Mouse (Mus musculus) liver, adult 2 months (tissue): ENCODE measurements around the gene Plekho1. TPM values are rescaled to one million over a fixed set of nuclear protein-coding genes. Genes with fewer than 3 reads are reported as not detected.
"Not testable (repeated sequence)": the region's sequence is repeated elsewhere in the genome, so short reads cannot be mapped to it uniquely, and the experiment has no call there.

Experiments
- DNase-seq: peaks from one replicate; pipeline ENCODE4 v3.0.0-alpha.2; 2011; ENCODE audit warnings: low read depth, low spot score; ENCODE audit errors: extremely low read depth
- H3K27ac ChIP-seq: fragments of 200-500 bp; replicated peaks from 2 replicates; pipeline ENCODE4 v1.5.1; 2012; ENCODE audit warnings: low read depth, mild to moderate bottlenecking, control low read depth, inconsistent platforms, low read length; ENCODE audit not compliant: insufficient read depth
- H3K27me3 ChIP-seq: fragments of 200-500 bp; 2 replicates; pipeline ENCODE4 v1.6.1; 2012; ENCODE audit warnings: mild to moderate bottlenecking, moderate library complexity, low read length, inconsistent platforms; ENCODE audit not compliant: control insufficient read depth, insufficient read depth
- H3K36me3 ChIP-seq: fragments of 200-500 bp; 2 replicates; pipeline ENCODE4 v1.6.1; 2012; ENCODE audit warnings: low read length, inconsistent platforms; ENCODE audit not compliant: control insufficient read depth, insufficient read depth
- H3K4me1 ChIP-seq: fragments of 200-500 bp; 2 replicates; pipeline ENCODE4 v1.6.1; 2011; ENCODE audit warnings: low read length; ENCODE audit not compliant: control insufficient read depth, insufficient read depth
- H3K4me3 ChIP-seq: fragments of 200-500 bp; 2 replicates; pipeline ENCODE4 v1.5.1; 2011; ENCODE audit warnings: low read depth, mild to moderate bottlenecking, control low read depth, low read length, moderate library complexity; ENCODE audit not compliant: insufficient read depth
- H3K79me2 ChIP-seq: fragments of 200-500 bp; 2 replicates; pipeline ENCODE4 v1.6.1; 2012; ENCODE audit warnings: inconsistent platforms, mild to moderate bottlenecking, low read length, moderate library complexity; ENCODE audit not compliant: control insufficient read depth, insufficient read depth
- H3K9ac ChIP-seq: fragments of 200-500 bp; 2 replicates; pipeline ENCODE4 v1.6.1; 2012; ENCODE audit warnings: low read depth, mild to moderate bottlenecking, control low read depth, inconsistent platforms, low read length
- CTCF ChIP-seq: fragments of 200-500 bp; IDR thresholded peaks from 2 replicates; pipeline ENCODE4 v1.5.1; 2011; ENCODE audit warnings: low read depth, low read length, control low read depth
- POLR2A ChIP-seq: fragments of 200-500 bp; IDR thresholded peaks from 2 replicates; pipeline ENCODE4 v1.6.1; 2011; ENCODE audit warnings: low read length, control low read depth; ENCODE audit not compliant: insufficient read depth; ENCODE audit errors: extremely low read depth
- WGBS: fragments of 180-500 bp; shearing (Covaris S2); methylation state at CpG from one replicate; pipeline ENCODE4 v1.1.7; 2018; 5-methylcytosine and 5-hydroxymethylcytosine counted together
- polyA plus RNA-seq: library from polyadenylated mRNA; depleted of rRNA; stranded (reverse); fragments of >200 nt; gene quantifications from 2 replicates; pipeline ENCODE4 v1.2.3, GENCODE M21; 2012
- total RNA-seq: library from RNA; depleted of rRNA; stranded (reverse); fragments of >200 nt; gene quantifications from 2 replicates; pipeline ENCODE4 v1.2.3, GENCODE M21; 2014

Gene Plekho1
- total and polyA plus RNA-seq, 2 experiments = 6.8 to 8.0 TPM

DNA sequence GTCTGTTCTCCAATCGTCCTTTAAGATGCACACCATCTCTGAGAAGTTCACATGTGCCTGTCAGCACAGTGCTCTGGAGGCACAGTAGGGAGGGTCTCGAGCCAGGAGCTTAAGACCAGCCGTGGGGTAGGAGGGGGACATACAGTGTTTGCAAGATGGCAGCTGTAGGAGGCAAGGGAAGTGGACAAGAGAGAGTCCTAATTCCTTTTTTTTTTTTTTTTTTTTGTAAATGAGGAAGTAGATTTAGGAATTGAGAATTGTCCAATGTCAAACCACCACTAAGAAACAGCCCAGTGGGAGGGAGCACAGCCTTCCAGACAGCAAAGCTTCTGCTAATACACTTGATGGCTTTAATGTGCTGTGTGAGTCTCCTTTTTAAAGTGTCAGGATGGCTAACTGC lies 18.7 kb downstream of the Plekho1 start:
- H3K4me1 ChIP-seq = no peaks in the 10 kb centered on the region
- H3K9ac ChIP-seq = no peak overlapping the region
- TF ChIP-seq POLR2A (no peak), CTCF (no peak)
- no peak overlapping the region for H3K4me3 ChIP-seq
- H3K27me3 ChIP-seq = peaks cover 7% of the 10 kb centered on the region; the same call in 1 of the 2 replicates
- 70% methylated on average over 3 of the region's 3 CpGs for WGBS
- H3K27ac ChIP-seq = peak overlapping the region; percentile 19; the same call in 1 of the 2 replicates
- no peaks in the 10 kb centered on the region for H3K36me3 ChIP-seq
- H3K79me2 ChIP-seq = no peaks in the 10 kb centered on the region
- DNase-seq = peak; percentile 27

DNA sequence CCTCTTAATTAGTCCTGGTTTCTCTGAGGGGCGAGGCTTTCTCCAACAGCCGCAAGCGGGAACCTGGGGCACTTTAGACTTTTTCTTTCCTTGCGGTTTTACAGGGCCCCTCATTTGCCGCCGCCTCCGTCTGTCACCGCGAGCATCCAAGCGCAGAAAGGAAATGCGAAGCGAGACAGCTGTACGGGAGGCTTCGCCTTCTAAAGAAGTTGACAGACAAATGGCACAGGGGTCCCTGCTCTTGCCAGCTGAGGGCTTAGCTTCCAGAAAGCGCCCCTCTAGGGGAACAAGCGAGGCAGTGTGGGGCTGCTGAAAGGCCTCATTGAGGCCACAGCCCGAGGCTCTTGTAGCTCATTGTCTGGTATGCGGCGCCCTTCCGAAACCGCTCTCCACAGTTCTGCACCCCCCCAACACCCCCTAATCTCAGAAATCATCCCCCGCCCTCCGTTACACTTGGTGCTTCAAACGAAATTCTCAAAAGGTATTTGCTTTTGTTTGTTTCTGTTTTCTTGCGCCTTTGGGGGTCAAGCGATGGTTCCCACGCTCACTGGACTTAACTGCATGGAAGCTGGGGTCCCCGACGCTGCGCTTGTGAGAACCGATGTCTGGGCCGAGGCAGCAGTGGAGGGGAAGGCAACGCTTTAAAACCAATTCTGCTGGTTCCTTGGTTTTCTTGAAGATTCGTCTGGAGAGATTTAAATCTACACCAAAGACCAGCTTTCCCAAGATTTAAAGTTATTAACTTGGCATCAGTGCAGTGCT lies 22.7 kb downstream of the Plekho1 start:
- DNase-seq = no peak
- no peak for TF ChIP-seq CTCF
- TF ChIP-seq POLR2A = no peak
- H3K36me3 ChIP-seq = no peaks in the 10 kb centered on the region
- H3K4me3 ChIP-seq = no peak overlapping the region
- peaks cover 7% of the 10 kb centered on the region; the same call in 1 of the 2 replicates for H3K27me3 ChIP-seq
- no peaks in the 10 kb centered on the region for H3K79me2 ChIP-seq
- no peak overlapping the region for H3K27ac ChIP-seq
- H3K9ac ChIP-seq = no peak overlapping the region
- no peaks in the 10 kb centered on the region for H3K4me1 ChIP-seq
- WGBS = 19% methylated on average over 34 of the region's 34 CpGs

DNA sequence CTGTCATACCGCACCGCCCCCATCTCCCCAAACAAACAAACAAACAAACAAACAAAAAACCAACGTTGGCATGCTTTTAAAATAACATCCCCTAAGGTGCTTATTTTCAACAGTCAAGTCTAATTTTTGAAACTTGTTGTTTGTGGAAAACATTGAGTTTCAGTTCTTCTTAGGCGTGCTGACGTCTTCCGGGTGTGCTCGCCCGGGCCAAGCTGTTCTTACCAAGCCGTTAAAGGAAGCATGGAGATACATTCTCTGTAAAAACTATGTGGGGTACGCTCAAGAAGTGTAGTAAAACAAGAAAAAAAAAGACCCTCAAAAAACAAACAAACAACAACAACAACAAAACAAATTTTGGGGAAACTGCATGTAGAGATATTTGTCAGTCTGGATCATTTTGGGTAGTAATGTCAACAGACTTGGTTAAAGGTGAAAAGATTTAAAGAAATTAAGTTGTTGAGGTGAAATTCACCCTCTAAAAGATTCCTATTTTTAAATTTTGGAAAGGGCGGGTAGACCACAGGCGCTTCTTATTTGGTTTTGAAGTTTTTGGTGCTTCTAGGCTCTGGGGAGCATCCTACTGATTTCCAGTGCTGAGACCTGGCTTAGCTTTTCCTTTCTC lies 23.4 kb downstream of the Plekho1 start:
- Histone ChIP-seq H3K36me3 (no peaks in the 10 kb centered on the region), H3K27me3 (peaks cover 7% of the 10 kb centered on the region; the same call in 1 of the 2 replicates), H3K79me2 (no peaks in the 10 kb centered on the region), H3K4me1 (no peaks in the 10 kb centered on the region), H3K4me3 (no peak overlapping the region), H3K9ac (no peak overlapping the region), H3K27ac (no peak overlapping the region)
- WGBS = 77% methylated on average over 12 of the region's 12 CpGs
- DNase-seq = peak; percentile 15
- TF ChIP-seq POLR2A (no peak), CTCF (no peak)

DNA sequence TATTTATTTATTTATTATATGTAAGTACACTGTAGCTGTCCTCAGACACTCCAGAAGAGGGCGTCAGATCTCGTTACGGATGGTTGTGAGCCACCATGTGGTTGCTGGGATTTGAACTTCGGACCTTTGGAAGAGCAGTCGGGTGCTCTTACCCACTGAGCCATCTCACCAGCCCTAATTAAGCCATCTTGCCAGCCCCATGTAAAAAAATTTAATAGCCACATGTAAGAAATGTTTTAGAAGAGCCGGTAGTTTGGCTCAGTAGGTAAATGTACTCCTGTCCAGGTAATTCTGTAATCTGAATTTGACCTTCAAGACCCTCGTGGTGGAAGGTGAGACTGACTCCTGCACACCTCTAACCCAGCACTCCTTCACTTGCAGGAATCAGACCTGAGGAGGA lies 25.1 kb downstream of the Plekho1 start:
- H3K79me2 ChIP-seq, DNase-seq, H3K27ac ChIP-seq, H3K9ac ChIP-seq, H3K36me3 ChIP-seq, H3K4me1 ChIP-seq, H3K4me3 ChIP-seq, H3K27me3 ChIP-seq: not testable (repeated sequence)
- 60% methylated on average over 7 of the region's 7 CpGs for WGBS

DNA sequence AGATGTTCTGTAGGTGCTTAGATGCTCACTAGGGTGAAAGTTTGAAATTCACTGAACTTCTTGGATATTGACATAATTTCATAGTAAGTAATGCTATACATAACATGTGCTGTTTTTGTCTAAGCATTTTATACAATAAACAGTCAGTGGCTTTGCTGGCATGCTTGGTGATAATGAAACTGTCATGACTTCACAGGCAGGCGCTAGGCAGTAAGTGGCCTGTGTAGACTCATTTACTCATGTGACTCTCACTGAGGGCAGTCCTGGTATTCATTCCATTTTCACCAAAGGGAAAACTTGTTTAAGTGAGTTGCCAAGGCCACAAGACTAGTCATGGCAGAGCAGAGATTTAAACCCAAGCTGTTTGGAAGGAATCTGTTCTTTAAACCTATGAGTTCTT lies 26.5 kb downstream of the Plekho1 start:
- DNase-seq = no peak
- no peak for TF ChIP-seq CTCF
- TF ChIP-seq POLR2A = no peak
- no peaks in the 10 kb centered on the region for H3K4me1 ChIP-seq
- 100% methylated on average over 1 of the region's 1 CpGs for WGBS
- H3K79me2 ChIP-seq = no peaks in the 10 kb centered on the region
- peaks cover 7% of the 10 kb centered on the region; the same call in 1 of the 2 replicates for H3K27me3 ChIP-seq
- no peaks in the 10 kb centered on the region for H3K36me3 ChIP-seq
- H3K9ac ChIP-seq = no peak overlapping the region
- H3K4me3 ChIP-seq = no peak overlapping the region
- H3K27ac ChIP-seq = no peak overlapping the region
